Mouse (Mus musculus) liver, embryonic 15.5 days (tissue): ENCODE measurements around the gene Parp2. TPM values are rescaled to one million over a fixed set of nuclear protein-coding genes. Genes with fewer than 3 reads are reported as not detected.
"Not testable (repeated sequence)": the region's sequence is repeated elsewhere in the genome, so short reads cannot be mapped to it uniquely, and the experiment has no call there.

ENCODE experiments used
- ATAC-seq: fragments of 200-750 bp; cut with Nextera tagmentation; 2 replicates; pipeline ENCODE4 v1.8.0; 2017; ENCODE audit warnings: moderate number of reproducible peaks, mild to moderate bottlenecking, moderate library complexity; ENCODE audit not compliant: insufficient read depth
- H3K27ac ChIP-seq: fragments of 300-500 bp; sonication (generic); replicated peaks from 2 replicates; pipeline ENCODE4 v1.5.1; 2015; ENCODE audit warnings: mild to moderate bottlenecking, inconsistent platforms
- H3K27me3 ChIP-seq: fragments of 300-500 bp; sonication (generic); 2 replicates; pipeline ENCODE4 v1.6.1; 2015; ENCODE audit warnings: mild to moderate bottlenecking, inconsistent platforms
- H3K36me3 ChIP-seq: fragments of 300-500 bp; sonication (generic); replicated peaks from 2 replicates; pipeline ENCODE4 v1.6.1; 2015; ENCODE audit warnings: moderate library complexity, mild to moderate bottlenecking, inconsistent platforms
- H3K4me1 ChIP-seq: fragments of 300-500 bp; sonication (generic); replicated peaks from 2 replicates; pipeline ENCODE4 v1.6.1; 2015; ENCODE audit warnings: inconsistent platforms
- H3K4me2 ChIP-seq: fragments of 300-500 bp; sonication (generic); 2 replicates; pipeline ENCODE4 v1.6.1; 2015; ENCODE audit warnings: moderate library complexity, mild to moderate bottlenecking, inconsistent platforms
- H3K4me3 ChIP-seq: fragments of 300-500 bp; sonication (generic); replicated peaks from 2 replicates; pipeline ENCODE4 v1.5.1; 2015; ENCODE audit warnings: mild to moderate bottlenecking, inconsistent platforms
- H3K9ac ChIP-seq: fragments of 300-500 bp; sonication (generic); 2 replicates; pipeline ENCODE4 v1.6.1; 2015; ENCODE audit warnings: moderate library complexity, mild to moderate bottlenecking, inconsistent platforms
- H3K9me3 ChIP-seq: fragments of 300-500 bp; sonication (generic); replicated peaks from 2 replicates; pipeline ENCODE4 v1.6.1; 2016; ENCODE audit warnings: inconsistent platforms
- WGBS: fragments of 180-500 bp; shearing (Covaris S2); methylation state at CpG from one replicate; pipeline ENCODE4 v1.1.7; 2015; ENCODE audit warnings: mixed read lengths; ENCODE audit not compliant: insufficient replicate concordance; 5-methylcytosine and 5-hydroxymethylcytosine counted together
- polyA plus RNA-seq: library from polyadenylated mRNA; unstranded; fragments of >200 nt; fragmentation: Nextera tagmentation; extraction: Ambion mirVana; gene quantifications from 2 replicates; pipeline ENCODE4 v1.2.1, GENCODE M21; 2015

Parp2 gene
- polyA plus RNA-seq, 1 experiment from 2014 or later, result 28.0 TPM

- no peaks in the 10 kb centered on the region for H3K9me3 ChIP-seq
- H3K4me3 ChIP-seq, result no peak overlapping the region
- H3K9ac ChIP-seq, result no peak overlapping the region
- WGBS, result 61% methylated on average over 3 of the region's 3 CpGs
- no peak overlapping the region for H3K27ac ChIP-seq
- no peaks in the 10 kb centered on the region for H3K36me3 ChIP-seq
- H3K4me2 ChIP-seq, result no peak overlapping the region
- no peak for ATAC-seq
- H3K27me3 ChIP-seq, result no peaks in the 10 kb centered on the region
- H3K4me1 ChIP-seq, result no peaks in the 10 kb centered on the region
These were observed 22.2 kb downstream of the Parp2 start for GRCm38 (mm10) chr14:50829878-50830277.

GRCm38 (mm10) chr14:50833964-50834363 is 26.3 kb downstream of the Parp2 start:
- H3K9me3 ChIP-seq, result no peaks in the 10 kb centered on the region
- no peak overlapping the region for H3K4me2 ChIP-seq
- H3K4me3 ChIP-seq, result no peak overlapping the region
- peak; percentile 62 for ATAC-seq
- WGBS, result 39% methylated on average over 10 of the region's 10 CpGs
- H3K9ac ChIP-seq, result no peak overlapping the region
- no peaks in the 10 kb centered on the region for H3K4me1 ChIP-seq
- H3K27me3 ChIP-seq, result no peaks in the 10 kb centered on the region
- H3K36me3 ChIP-seq, result no peaks in the 10 kb centered on the region
- no peak overlapping the region for H3K27ac ChIP-seq

- Histone ChIP-seq H3K36me3 (no peaks in the 10 kb centered on the region), H3K27me3 (no peaks in the 10 kb centered on the region), H3K4me3 (no peak overlapping the region), H3K27ac (no peak overlapping the region), H3K9ac (no peak overlapping the region), H3K4me1 (no peaks in the 10 kb centered on the region), H3K9me3 (no peaks in the 10 kb centered on the region), H3K4me2 (no peak overlapping the region)
- peak; percentile 35 for ATAC-seq
- WGBS, result 37% methylated on average over 2 of the region's 2 CpGs
These were observed 26.8 kb downstream of the Parp2 start for GRCm38 (mm10) chr14:50834435-50834834.

- H3K9me3 ChIP-seq, result no peaks in the 10 kb centered on the region
- H3K4me3 ChIP-seq, result no peak overlapping the region
- no peaks in the 10 kb centered on the region for H3K27me3 ChIP-seq
- ATAC-seq, result no peak
- no peaks in the 10 kb centered on the region for H3K36me3 ChIP-seq
- no peaks in the 10 kb centered on the region for H3K4me1 ChIP-seq
- no peak overlapping the region for H3K27ac ChIP-seq
- 65% methylated on average over 6 of the region's 6 CpGs for WGBS
- no peak overlapping the region for H3K4me2 ChIP-seq
- H3K9ac ChIP-seq, result no peak overlapping the region
These were observed 29.6 kb downstream of the Parp2 start for GRCm38 (mm10) chr14:50837236-50837635.

GRCm38 (mm10) chr14:50855788-50856187 is 48.1 kb downstream of the Parp2 start:
- no peak overlapping the region for H3K4me3 ChIP-seq
- no peaks in the 10 kb centered on the region for H3K27me3 ChIP-seq
- H3K27ac ChIP-seq, result no peak overlapping the region
- no peak overlapping the region for H3K9ac ChIP-seq
- no peak for ATAC-seq
- no peaks in the 10 kb centered on the region for H3K4me1 ChIP-seq
- H3K36me3 ChIP-seq, result peaks cover 19% of the 10 kb centered on the region
- no peaks in the 10 kb centered on the region for H3K9me3 ChIP-seq
- 66% methylated on average over 5 of the region's 5 CpGs for WGBS
- H3K4me2 ChIP-seq, result no peak overlapping the region

GRCm38 (mm10) chr14:50862641-50863040 is 55.0 kb downstream of the Parp2 start:
- H3K27ac ChIP-seq, result no peak overlapping the region
- H3K9me3 ChIP-seq, result no peaks in the 10 kb centered on the region
- H3K36me3 ChIP-seq, result peaks cover 12% of the 10 kb centered on the region
- H3K4me3 ChIP-seq, result no peak overlapping the region
- 70% methylated on average over 10 of the region's 10 CpGs for WGBS
- no peak overlapping the region for H3K4me2 ChIP-seq
- ATAC-seq, result no peak
- H3K9ac ChIP-seq, result no peak overlapping the region
- no peaks in the 10 kb centered on the region for H3K27me3 ChIP-seq
- H3K4me1 ChIP-seq, result no peaks in the 10 kb centered on the region

- not testable (repeated sequence) for ATAC-seq, H3K9me3 ChIP-seq, H3K27me3 ChIP-seq, H3K4me2 ChIP-seq, H3K4me3 ChIP-seq, H3K36me3 ChIP-seq, H3K27ac ChIP-seq, H3K4me1 ChIP-seq, H3K9ac ChIP-seq
These were observed 57.4 kb downstream of the Parp2 start for GRCm38 (mm10) chr14:50865005-50865404.

- Histone ChIP-seq H3K4me2 (no peak overlapping the region), H3K9ac (no peak overlapping the region), H3K9me3 (no peaks in the 10 kb centered on the region), H3K36me3 (no peaks in the 10 kb centered on the region; the same call in 1 of the 2 replicates), H3K4me3 (no peak overlapping the region), H3K27ac (no peak overlapping the region), H3K4me1 (peaks cover 14% of the 10 kb centered on the region), H3K27me3 (no peaks in the 10 kb centered on the region)
- 69% methylated on average over 3 of the region's 3 CpGs for WGBS
- ATAC-seq, result no peak
These were observed 59.3 kb downstream of the Parp2 start for GRCm38 (mm10) chr14:50866966-50867365.

- no peak overlapping the region for H3K27ac ChIP-seq
- H3K27me3 ChIP-seq, result no peaks in the 10 kb centered on the region
- peaks cover 14% of the 10 kb centered on the region for H3K4me1 ChIP-seq
- 50% methylated on average over 4 of the region's 4 CpGs for WGBS
- no peak overlapping the region for H3K4me3 ChIP-seq
- H3K36me3 ChIP-seq, result no peaks in the 10 kb centered on the region; the same call in 1 of the 2 replicates
- ATAC-seq, result no peak
- H3K9me3 ChIP-seq, result no peaks in the 10 kb centered on the region
- no peak overlapping the region for H3K4me2 ChIP-seq
- H3K9ac ChIP-seq, result no peak overlapping the region
These were observed 60.6 kb downstream of the Parp2 start for GRCm38 (mm10) chr14:50868211-50868610.

- no peak overlapping the region for H3K4me3 ChIP-seq
- no peaks in the 10 kb centered on the region for H3K27me3 ChIP-seq
- H3K27ac ChIP-seq, result no peak overlapping the region
- 66% methylated on average over 5 of the region's 5 CpGs for WGBS
- H3K36me3 ChIP-seq, result no peaks in the 10 kb centered on the region
- no peak for ATAC-seq
- H3K9ac ChIP-seq, result no peak overlapping the region
- peaks cover 14% of the 10 kb centered on the region for H3K4me1 ChIP-seq
- H3K4me2 ChIP-seq, result no peak overlapping the region
- H3K9me3 ChIP-seq, result no peaks in the 10 kb centered on the region
These were observed 61.0 kb downstream of the Parp2 start for GRCm38 (mm10) chr14:50868656-50869055.

GRCm38 (mm10) chr14:50869889-50870804 is 62.5 kb downstream of the Parp2 start, which contains the start of gene Tep1:
Tep1 (minus strand) TSS chr14:50870560.
- H3K4me3 ChIP-seq, result peak within 1 kb of the TSS; percentile 66

More at GRCm38 (mm10) chr14:50869889-50870804, 62.5 kb downstream of the Parp2 start, which contains the start of gene Tep1:
- WGBS, result 4% methylated on average over 32 of the region's 32 CpGs
- Histone ChIP-seq H3K4me1 (peaks cover 14% of the 10 kb centered on the region), H3K27me3 (no peaks in the 10 kb centered on the region), H3K9me3 (no peaks in the 10 kb centered on the region), H3K36me3 (no peaks in the 10 kb centered on the region), H3K9ac (peak within 1 kb of the TSS; percentile 54), H3K4me2 (peak within 1 kb of the TSS; percentile 72), H3K27ac (peak within 1 kb of the TSS; percentile 72)
- ATAC-seq, result peak; percentile 84
